Comparison of ENCODE assay signal across 8 mouse cellular contexts in genomic region chr4:108165152-108165895, GRCm38 (mm10). TPM values are rescaled to one million over a fixed set of nuclear protein-coding genes. Genes with fewer than 3 reads are reported as not detected.
DNase-seq lines count a peak whose midpoint lies in the region; ATAC-seq and TF ChIP-seq lines count a peak whose summit lies in the region.

Echdc2 (plus strand) TSS chr4:108165437.

- 2% methylated on average over 43 of the region's 43 CpGs for WGBS in embryonic facial prominence, embryonic 12.5 days
- WGBS in heart, embryonic 10.5 days = under 1% methylated on average over 43 of the region's 43 CpGs
- under 1% methylated on average over 43 of the region's 43 CpGs for whole genome bisulfite sequencing in kidney, embryonic 14.5 days
- 2% methylated on average over 43 of the region's 43 CpGs for WGBS in liver, postnatal 0 days (ENCODE audit: insufficient replicate concordance)

- H3ac ChIP-seq in C2C12 (ENCODE audit: control insufficient read depth, insufficient read length, low read depth) = peak within 1 kb of the TSS; percentile 70

- H3K4me1 ChIP-seq in embryonic facial prominence, embryonic 12.5 days = no peaks in the 10 kb centered on the region
- H3K4me1 ChIP-seq in heart, embryonic 10.5 days = peaks cover 10% of the 10 kb centered on the region
- H3K4me1 ChIP-seq in kidney, embryonic 14.5 days (ENCODE audit: control insufficient read depth, insufficient read depth, low read length) = no peaks in the 10 kb centered on the region
- no peaks in the 10 kb centered on the region for H3K4me1 ChIP-seq in liver, postnatal 0 days (ENCODE audit: insufficient read depth)

- 0 out of 2 replicates have a peak, but pooled peaks have one; percentile 6 for ATAC-seq in embryonic facial prominence, embryonic 12.5 days (ENCODE audit: insufficient number of reproducible peaks, insufficient read depth, low FRiP score, low TSS enrichment)
- peak; percentile 73; the same call in 1 of the 2 replicates for ATAC-seq in kidney, embryonic 14.5 days (ENCODE audit: low FRiP score, low TSS enrichment)
- ATAC-seq in liver, postnatal 0 days = peak; percentile 88

- no peak for TF ChIP-seq EP300 in liver, postnatal 0 days (IDR thresholded peaks at IDR 0.05; ENCODE audit: low read depth)

- H3K4me3 ChIP-seq in C2C12 (ENCODE audit: insufficient read depth, poor library complexity, severe bottlenecking) = peak within 1 kb of the TSS; percentile 39
- H3K4me3 ChIP-seq in embryonic facial prominence, embryonic 12.5 days = peak within 1 kb of the TSS; percentile 68
- H3K4me3 ChIP-seq in heart, embryonic 10.5 days = peak within 1 kb of the TSS; percentile 81
- peak within 1 kb of the TSS; percentile 65 for H3K4me3 ChIP-seq in kidney, embryonic 14.5 days (ENCODE audit: low read length)
- H3K4me3 ChIP-seq in liver, postnatal 0 days (ENCODE audit: low read depth, low read length) = peak within 1 kb of the TSS; percentile 59

- no peaks in the 10 kb centered on the region for H3K79me2 ChIP-seq in C2C12 (ENCODE audit: control insufficient read depth, insufficient read depth)

- no peaks in the 10 kb centered on the region for H3K79me3 ChIP-seq in C2C12 (ENCODE audit: low read depth)

- TF ChIP-seq CTCF in C2C12 (IDR thresholded peaks at IDR 0.05; ENCODE audit: control insufficient read depth, insufficient read depth, insufficient read length) = no peak
- TF ChIP-seq CTCF in liver, postnatal 0 days (IDR thresholded peaks at IDR 0.05; ENCODE audit: low read depth) = peak; percentile 47

- DNase-seq in adrenal gland, postnatal 14 days = peak; percentile 73
- peak; percentile 87 for DNase-seq in heart, embryonic 10.5 days (ENCODE audit: low spot score)
- peak; percentile 46 for DNase-seq in liver, postnatal 0 days
- DNase-seq in ovary, adult 18-20 months (ENCODE audit: low spot score) = peak; percentile 8
- DNase-seq in urinary bladder, postnatal 4 days (ENCODE audit: low spot score in 2 of 2) = peak; percentile 20 to 71

- no peaks in the 10 kb centered on the region for H3K9me3 ChIP-seq in embryonic facial prominence, embryonic 12.5 days
- H3K9me3 ChIP-seq in heart, embryonic 10.5 days = no peaks in the 10 kb centered on the region
- H3K9me3 ChIP-seq in kidney, embryonic 14.5 days (ENCODE audit: control insufficient read depth, low read length) = no peaks in the 10 kb centered on the region
- no peaks in the 10 kb centered on the region for H3K9me3 ChIP-seq in liver, postnatal 0 days (ENCODE audit: low read length)

- H3K4me2 ChIP-seq in embryonic facial prominence, embryonic 12.5 days (replicated peaks) = peak within 1 kb of the TSS; percentile 87
- H3K4me2 ChIP-seq in kidney, embryonic 14.5 days (replicated peaks; ENCODE audit: low read depth, low read length) = peak within 1 kb of the TSS; percentile 83
- H3K4me2 ChIP-seq in liver, postnatal 0 days (ENCODE audit: low read depth, low read length) = peak within 1 kb of the TSS; percentile 72

- no peak within 1 kb of the TSS for H3K27ac ChIP-seq in embryonic facial prominence, embryonic 12.5 days
- H3K27ac ChIP-seq in heart, embryonic 10.5 days = peak within 1 kb of the TSS; percentile 85
- no peak within 1 kb of the TSS for H3K27ac ChIP-seq in kidney, embryonic 14.5 days (ENCODE audit: low read depth, low read length)
- peak within 1 kb of the TSS; percentile 79 for H3K27ac ChIP-seq in liver, postnatal 0 days (ENCODE audit: low read depth)

- H3K27me3 ChIP-seq in C2C12 (ENCODE audit: control insufficient read depth, insufficient read depth, insufficient read length) = no peaks in the 10 kb centered on the region
- H3K27me3 ChIP-seq in embryonic facial prominence, embryonic 12.5 days = peaks cover 7% of the 10 kb centered on the region; the same call in 1 of the 2 replicates
- H3K27me3 ChIP-seq in heart, embryonic 10.5 days (ENCODE audit: insufficient read depth, poor library complexity, severe bottlenecking) = peaks cover 19% of the 10 kb centered on the region; the same call in 1 of the 2 replicates
- H3K27me3 ChIP-seq in kidney, embryonic 14.5 days (ENCODE audit: control insufficient read depth, insufficient read depth, low read length) = no peaks in the 10 kb centered on the region
- peaks cover 5% of the 10 kb centered on the region; the same call in 1 of the 2 replicates for H3K27me3 ChIP-seq in liver, postnatal 0 days (ENCODE audit: insufficient read depth, low read length)

- H3K36me3 ChIP-seq in C2C12 (ENCODE audit: control insufficient read depth, insufficient read depth) = no peaks in the 10 kb centered on the region
- no peaks in the 10 kb centered on the region for H3K36me3 ChIP-seq in embryonic facial prominence, embryonic 12.5 days
- H3K36me3 ChIP-seq in heart, embryonic 10.5 days = no peaks in the 10 kb centered on the region
- no peaks in the 10 kb centered on the region for H3K36me3 ChIP-seq in kidney, embryonic 14.5 days (ENCODE audit: control insufficient read depth, insufficient read depth, low read length)
- no peaks in the 10 kb centered on the region for H3K36me3 ChIP-seq in liver, postnatal 0 days (replicated peaks; ENCODE audit: insufficient read depth, low read length)

- H3K9ac ChIP-seq in embryonic facial prominence, embryonic 12.5 days = peak within 1 kb of the TSS; percentile 75
- H3K9ac ChIP-seq in kidney, embryonic 14.5 days (ENCODE audit: low read depth, low read length) = peak within 1 kb of the TSS; percentile 69
- peak within 1 kb of the TSS; percentile 62 for H3K9ac ChIP-seq in liver, postnatal 0 days (replicated peaks)

TF ChIP-seq in C2C12, 6 proteins besides CTCF, POLR2A, EP300 and RAD21:
- no peak for TF ChIP-seq MYOD1 (IDR thresholded peaks at IDR 0.05; ENCODE audit: control insufficient read depth, insufficient read length, low read depth)
- no peak for TF ChIP-seq MYOG (IDR thresholded peaks at IDR 0.05; ENCODE audit: control insufficient read depth, extremely low read depth, insufficient read length)
- no peak for TF ChIP-seq CEBPB (IDR thresholded peaks at IDR 0.05; ENCODE audit: low read depth)
- TF ChIP-seq FOSL1 (IDR thresholded peaks at IDR 0.05; ENCODE audit: insufficient read depth, low read length, poor library complexity, severe bottlenecking) = no peak

RNA-seq across cellular contexts. Expression of gene Echdc2, which starts in this region (rescaled TPM):
- polyA plus RNA-seq in C2C12 (2012; fragmentation: generic; extraction: Trizol) = 14.1 TPM
- 19.3 and 32.0 TPM in 2 replicates for total RNA-seq in adrenal gland, postnatal 14 days (2021)
- polyA plus RNA-seq in embryonic facial prominence, embryonic 12.5 days (2016; fragmentation: Nextera tagmentation; extraction: Ambion mirVana) = 35.2 and 35.7 TPM in 2 replicates
- 15.3 and 19.2 TPM in 2 replicates for polyA plus RNA-seq in heart, embryonic 10.5 days (2016; fragmentation: Nextera tagmentation; extraction: Ambion mirVana)
- 37.7 and 43.9 TPM in 2 replicates for polyA plus RNA-seq in kidney, embryonic 14.5 days (2014; fragmentation: Nextera tagmentation; extraction: Ambion mirVana)
- 94.6 and 99.9 TPM in 2 replicates for polyA plus RNA-seq in liver, postnatal 0 days (2015; fragmentation: Nextera tagmentation; extraction: Ambion mirVana)

Comparison
In these comparisons a context has a peak if more than half of its experiments do, and no peak if none do; other contexts are left out.
1. DNase-seq: peak in every context shown above with its lines; median percentile 87 in heart, embryonic 10.5 days; 73 in adrenal gland, postnatal 14 days; 46 in liver, postnatal 0 days; 46 in urinary bladder, postnatal 4 days; 8 in ovary, adult 18-20 months.
2. ATAC-seq: peak in every context shown above with its lines; median percentile 88 in liver, postnatal 0 days; 73 in kidney, embryonic 14.5 days; 6 in embryonic facial prominence, embryonic 12.5 days.
3. H3K27ac ChIP-seq: peak in heart, embryonic 10.5 days (single experiment) and liver, postnatal 0 days (single experiment); none in embryonic facial prominence, embryonic 12.5 days (single experiment) and kidney, embryonic 14.5 days (single experiment).
4. Peak in every context shown above with its lines, with median percentiles within 50 percentile points of each other: H3K4me3 ChIP-seq, H3K4me2 ChIP-seq and H3K9ac ChIP-seq.